Mouse (Mus musculus): Measurements from ENCODE around the gene A1cf. TPM values are rescaled to one million over a fixed set of nuclear protein-coding genes. Genes with fewer than 3 reads are reported as not detected.
A peak's percentile ranks its signal among the peaks of the same experiment; 100 is the strongest.

The A1cf gene
- polyA plus RNA-seq, 1 experiment from 2014 or later: 11.5 TPM

DNA sequence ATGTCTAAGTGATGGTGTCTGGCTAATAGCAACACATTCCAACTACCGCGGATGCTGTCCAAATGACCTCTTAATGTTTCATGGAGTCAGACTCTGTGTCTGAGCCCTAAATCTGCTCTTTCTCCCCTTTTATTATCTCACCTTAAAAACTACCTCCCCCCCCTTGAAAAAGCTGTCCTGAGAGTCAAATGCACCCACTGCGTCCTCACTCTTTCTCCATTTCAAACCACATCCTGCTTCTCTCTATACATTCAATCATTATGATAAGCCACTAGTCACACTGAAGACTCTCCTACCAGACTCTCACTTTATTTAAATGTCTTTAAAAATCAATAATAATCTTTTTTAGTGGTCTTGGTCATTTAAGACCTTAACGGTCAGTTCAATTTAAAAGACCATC, 51.8 kb downstream of the A1cf start:
- ATAC-seq (no peak), DNase-seq (no peak)
- Histone ChIP-seq H3K27me3 (ENCODE audit: insufficient read depth, low read length) (no peaks in the 10 kb centered on the region), H3K4me2 (ENCODE audit: low read depth, low read length) (no peak overlapping the region), H3K4me3 (ENCODE audit: low read depth, low read length) (no peak overlapping the region), H3K36me3 (replicated peaks; ENCODE audit: insufficient read depth, low read length) (peaks cover 8% of the 10 kb centered on the region), H3K9me3 (ENCODE audit: low read length) (no peaks in the 10 kb centered on the region), H3K4me1 (ENCODE audit: insufficient read depth) (no peaks in the 10 kb centered on the region), H3K9ac (replicated peaks) (no peak overlapping the region), H3K27ac (ENCODE audit: low read depth) (no peak overlapping the region)
- 78% methylated on average over 4 of the region's 4 CpGs for WGBS (ENCODE audit: insufficient replicate concordance)
- TF ChIP-seq CTCF (IDR thresholded peaks at IDR 0.05; ENCODE audit: low read depth) (no peak), EP300 (IDR thresholded peaks at IDR 0.05; ENCODE audit: low read depth) (no peak)

DNA sequence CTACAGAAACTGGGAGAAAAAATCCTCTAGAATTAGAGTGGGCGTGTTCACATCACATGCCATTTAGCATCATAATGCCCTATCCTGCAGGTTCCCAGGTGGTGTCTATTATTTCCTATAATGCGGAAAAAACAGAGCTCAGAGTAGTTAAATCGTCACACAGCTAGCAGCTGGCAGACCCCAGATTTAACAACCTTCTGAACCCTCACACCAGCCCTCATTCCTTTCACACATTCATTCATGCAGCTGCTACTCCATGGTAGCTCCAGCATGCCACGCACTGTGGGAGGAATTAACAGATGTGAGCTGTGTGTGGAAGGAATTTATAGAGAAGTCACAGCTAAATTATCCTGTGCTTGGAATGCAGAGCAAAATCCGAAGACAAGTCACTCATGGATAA, 53.3 kb downstream of the A1cf start:
- Histone ChIP-seq H3K9me3 (ENCODE audit: low read length) (no peaks in the 10 kb centered on the region), H3K4me1 (ENCODE audit: insufficient read depth) (no peaks in the 10 kb centered on the region), H3K4me2 (ENCODE audit: low read depth, low read length) (no peak overlapping the region), H3K27me3 (ENCODE audit: insufficient read depth, low read length) (no peaks in the 10 kb centered on the region), H3K27ac (ENCODE audit: low read depth) (no peak overlapping the region), H3K9ac (replicated peaks) (no peak overlapping the region), H3K36me3 (replicated peaks; ENCODE audit: insufficient read depth, low read length) (peaks cover 11% of the 10 kb centered on the region), H3K4me3 (ENCODE audit: low read depth, low read length) (no peak overlapping the region)
- no peak for DNase-seq
- TF ChIP-seq EP300 (IDR thresholded peaks at IDR 0.05; ENCODE audit: low read depth) (no peak), CTCF (IDR thresholded peaks at IDR 0.05; ENCODE audit: low read depth) (no peak)
- WGBS (ENCODE audit: insufficient replicate concordance): 69% methylated on average over 5 of the region's 5 CpGs
- no peak for ATAC-seq

DNA sequence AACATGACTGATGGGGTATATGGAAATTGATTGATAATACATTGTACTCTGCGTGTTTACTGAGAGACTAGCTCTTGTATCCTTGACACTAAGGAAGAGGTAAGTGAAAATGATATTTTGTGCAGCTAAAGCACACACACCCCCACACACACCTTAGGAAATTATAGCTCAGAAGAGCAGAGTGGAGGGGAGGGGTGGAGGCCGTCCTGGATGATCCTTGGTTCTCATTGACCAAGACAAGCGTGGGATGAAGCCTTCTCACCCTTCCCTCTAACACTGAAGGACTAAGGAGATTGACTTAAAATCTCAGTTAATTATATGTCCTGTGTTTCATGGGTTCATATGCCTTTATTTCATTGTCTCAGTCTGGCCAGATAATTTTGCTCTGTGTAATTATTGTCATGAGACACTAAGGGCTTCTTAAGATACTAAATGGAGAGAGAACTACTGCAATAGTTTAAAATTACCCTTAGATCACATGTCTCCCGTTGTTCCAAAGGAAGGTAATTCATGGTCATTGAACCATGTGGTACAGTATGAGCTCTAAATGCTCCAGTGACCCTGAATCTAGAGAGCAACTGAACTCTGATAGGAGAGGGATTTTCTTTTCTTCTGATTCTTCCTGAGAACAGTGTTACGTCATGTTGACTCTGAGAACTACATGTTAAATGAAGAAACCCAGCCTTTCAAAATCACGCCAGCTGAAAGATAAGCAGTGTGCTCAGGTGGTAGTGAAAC, 55.2 kb downstream of the A1cf start:
- no peak overlapping the region for H3K4me2 ChIP-seq (ENCODE audit: low read depth, low read length)
- H3K9ac ChIP-seq (replicated peaks): no peak overlapping the region
- ATAC-seq (no peak), DNase-seq (no peak)
- H3K4me1 ChIP-seq (ENCODE audit: insufficient read depth): no peaks in the 10 kb centered on the region
- WGBS (ENCODE audit: insufficient replicate concordance): 68% methylated on average over 6 of the region's 6 CpGs
- no peak overlapping the region for H3K4me3 ChIP-seq (ENCODE audit: low read depth, low read length)
- no peaks in the 10 kb centered on the region for H3K27me3 ChIP-seq (ENCODE audit: insufficient read depth, low read length)
- H3K9me3 ChIP-seq (ENCODE audit: low read length): no peaks in the 10 kb centered on the region
- peaks cover 10% of the 10 kb centered on the region for H3K36me3 ChIP-seq (replicated peaks; ENCODE audit: insufficient read depth, low read length)
- no peak overlapping the region for H3K27ac ChIP-seq (ENCODE audit: low read depth)
- TF ChIP-seq CTCF (IDR thresholded peaks at IDR 0.05; ENCODE audit: low read depth) (no peak), EP300 (IDR thresholded peaks at IDR 0.05; ENCODE audit: low read depth) (no peak)

DNA sequence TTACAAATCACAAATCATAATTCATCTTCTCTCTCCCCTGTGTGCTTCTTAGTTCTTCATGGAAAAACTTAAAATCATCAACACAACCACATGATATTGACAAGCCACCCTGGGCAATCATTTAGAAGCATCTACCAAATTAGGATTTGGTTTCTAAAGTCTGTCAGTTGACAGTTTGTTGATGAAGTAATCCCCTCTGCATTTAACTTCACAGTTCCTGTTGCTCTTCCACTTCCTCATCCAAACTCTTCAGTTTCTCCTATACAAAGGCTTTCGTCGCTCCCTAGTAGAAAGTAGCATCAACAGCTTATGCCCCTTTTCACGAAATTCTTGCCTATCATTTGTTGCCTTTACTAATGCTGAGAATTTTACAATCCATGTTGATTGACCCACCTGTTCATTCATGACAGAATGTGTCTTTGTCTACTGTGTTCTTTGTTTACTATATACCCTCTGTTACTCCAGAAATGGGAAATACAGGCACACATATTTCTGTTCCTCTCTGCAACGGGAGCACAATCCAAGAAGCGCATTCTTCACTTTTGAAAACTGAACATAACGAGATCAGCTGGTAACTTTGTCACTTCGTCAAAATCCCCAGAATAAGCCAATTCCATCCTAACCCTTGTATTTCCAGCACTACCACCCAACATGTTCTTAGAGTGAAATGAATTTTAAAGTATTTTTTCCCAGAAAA, 82.4 kb downstream of the A1cf start:
- H3K27ac ChIP-seq (ENCODE audit: low read depth): peak overlapping the region; percentile 36
- no peaks in the 10 kb centered on the region for H3K9me3 ChIP-seq (ENCODE audit: low read length)
- no peaks in the 10 kb centered on the region for H3K27me3 ChIP-seq (ENCODE audit: insufficient read depth, low read length)
- no peak for DNase-seq
- H3K4me1 ChIP-seq (ENCODE audit: insufficient read depth): 0 out of 2 replicates have a peak, but pooled peaks cover under 1% of the 10 kb centered on the region
- H3K4me2 ChIP-seq (ENCODE audit: low read depth, low read length): no peak overlapping the region
- TF ChIP-seq CTCF (IDR thresholded peaks at IDR 0.05; ENCODE audit: low read depth): no peak
- TF ChIP-seq EP300 (IDR thresholded peaks at IDR 0.05; ENCODE audit: low read depth): no peak
- 45% methylated on average over 7 of the region's 7 CpGs for WGBS (ENCODE audit: insufficient replicate concordance)
- no peak for ATAC-seq
- 0 out of 2 replicates have a peak, but pooled peaks cover 2% of the 10 kb centered on the region for H3K36me3 ChIP-seq (replicated peaks; ENCODE audit: insufficient read depth, low read length)
- H3K4me3 ChIP-seq (ENCODE audit: low read depth, low read length): no peak overlapping the region
- no peak overlapping the region for H3K9ac ChIP-seq (replicated peaks)

DNA sequence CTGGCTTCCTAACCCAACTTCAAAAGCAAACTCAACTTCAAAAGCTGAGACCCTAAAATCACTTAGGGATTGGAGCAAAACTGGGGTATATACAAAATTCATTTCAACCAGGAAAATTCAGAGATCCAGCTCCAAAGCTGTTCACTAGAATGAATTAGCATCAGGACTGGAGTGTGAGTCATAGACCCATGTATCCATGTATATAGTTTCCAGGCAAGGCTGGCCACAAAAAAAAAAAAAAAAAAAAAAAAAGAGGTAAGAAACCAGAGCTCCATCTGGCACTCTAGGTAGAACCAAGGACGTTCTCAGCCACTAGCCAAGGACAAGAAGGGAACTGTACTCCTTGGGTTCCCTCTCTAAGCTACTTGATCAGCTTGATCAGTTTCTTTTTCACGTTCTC, 85.2 kb downstream of the A1cf start:
- WGBS (ENCODE audit: insufficient replicate concordance): 81% methylated on average over 2 of the region's 2 CpGs
- Histone ChIP-seq H3K4me3 (ENCODE audit: low read depth, low read length) (no peak overlapping the region), H3K4me1 (ENCODE audit: insufficient read depth) (peaks cover 4% of the 10 kb centered on the region; the same call in 1 of the 2 replicates), H3K4me2 (ENCODE audit: low read depth, low read length) (no peak overlapping the region), H3K36me3 (replicated peaks; ENCODE audit: insufficient read depth, low read length) (no peaks in the 10 kb centered on the region), H3K27me3 (ENCODE audit: insufficient read depth, low read length) (no peaks in the 10 kb centered on the region), H3K27ac (ENCODE audit: low read depth) (no peak overlapping the region), H3K9me3 (ENCODE audit: low read length) (no peaks in the 10 kb centered on the region), H3K9ac (replicated peaks) (no peak overlapping the region)
- ATAC-seq (no peak), DNase-seq (no peak)
- TF ChIP-seq CTCF (IDR thresholded peaks at IDR 0.05; ENCODE audit: low read depth): no peak

DNA sequence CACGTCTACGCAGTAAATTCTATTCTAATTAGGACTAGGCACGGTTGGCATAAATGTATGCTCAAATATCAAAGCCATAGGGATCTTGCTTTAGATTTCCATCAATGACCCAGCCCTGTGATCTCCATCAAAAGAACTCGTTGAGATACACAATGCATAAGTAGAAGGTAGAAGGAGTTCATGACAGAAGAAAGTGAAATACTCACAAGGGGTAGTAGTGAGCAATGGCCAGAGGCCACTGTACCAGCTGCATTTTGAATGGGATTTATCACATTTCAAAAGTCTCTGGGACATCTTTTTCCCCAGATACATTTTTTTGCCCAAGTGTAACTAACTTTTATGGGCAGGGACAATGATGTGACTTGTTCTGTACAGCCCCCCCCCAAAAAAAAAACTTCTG, 85.7 kb downstream of the A1cf start:
- Histone ChIP-seq H3K36me3 (replicated peaks; ENCODE audit: insufficient read depth, low read length) (no peaks in the 10 kb centered on the region), H3K27ac (ENCODE audit: low read depth) (no peak overlapping the region), H3K27me3 (ENCODE audit: insufficient read depth, low read length) (no peaks in the 10 kb centered on the region), H3K4me3 (ENCODE audit: low read depth, low read length) (no peak overlapping the region), H3K4me2 (ENCODE audit: low read depth, low read length) (no peak overlapping the region), H3K9ac (replicated peaks) (no peak overlapping the region), H3K9me3 (ENCODE audit: low read length) (no peaks in the 10 kb centered on the region), H3K4me1 (ENCODE audit: insufficient read depth) (peaks cover 4% of the 10 kb centered on the region; the same call in 1 of the 2 replicates)
- ATAC-seq (no peak), DNase-seq (no peak)
- whole genome bisulfite sequencing (ENCODE audit: insufficient replicate concordance): 78% methylated on average over 4 of the region's 4 CpGs
- TF ChIP-seq CTCF (IDR thresholded peaks at IDR 0.05; ENCODE audit: low read depth) (no peak), EP300 (IDR thresholded peaks at IDR 0.05; ENCODE audit: low read depth) (no peak)

All from liver, postnatal 0 days (tissue).